ENCODE assay signal across 12 mouse cellular contexts in the genomic region with DNA sequence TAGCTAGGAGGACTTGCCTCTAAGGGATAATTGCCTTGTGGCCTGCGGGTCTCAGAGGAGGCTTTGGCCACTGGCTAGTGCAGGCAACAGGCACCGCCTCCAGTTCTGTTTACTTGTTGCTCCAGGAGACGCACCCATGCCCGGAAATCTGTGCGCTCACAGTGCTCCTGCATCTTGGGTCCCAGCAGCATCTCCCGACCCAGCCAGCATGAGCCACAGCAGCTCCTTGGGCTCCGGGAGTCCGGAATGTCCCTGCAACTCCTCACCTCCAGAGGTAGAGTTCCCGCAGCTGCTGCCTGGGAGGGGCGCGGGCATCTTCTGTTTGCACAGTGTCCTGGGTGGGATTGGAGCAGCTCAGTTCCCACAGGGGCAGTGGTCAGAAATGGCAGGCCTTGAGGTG. TPM values are rescaled to one million over a fixed set of nuclear protein-coding genes. Genes with fewer than 3 reads are reported as not detected.
A peak's percentile ranks its signal among the peaks of the same experiment; 100 is the strongest.
DNase-seq lines count a peak whose midpoint lies in the region; ATAC-seq and TF ChIP-seq lines count a peak whose summit lies in the region.
"Had no signal": no experiment of that assay in that cellular context is flagged by ENCODE, and none has a peak within 500 bp of the region (broad histone marks: within the 10 kb centered on the region; RNA-seq: fewer than 3 reads in every experiment).

TSS of gene Ccdc170 (plus strand) at position 148 of the 400 bp plus-strand sequence.

- no peaks in the 10 kb centered on the region for H3K27me3 ChIP-seq in kidney, adult 2 months (replicated peaks; ENCODE audit: control insufficient read depth, insufficient read depth, low read length)
- H3K27me3 ChIP-seq in neural tube, embryonic 15.5 days (replicated peaks), result no peaks in the 10 kb centered on the region

- H3K9ac ChIP-seq in neural tube, embryonic 15.5 days (replicated peaks), result no peak within 1 kb of the TSS
- H3K9ac ChIP-seq: liver, embryonic 14.5 days had no signal

- H3K4me3 ChIP-seq in kidney, adult 2 months (ENCODE audit: insufficient read depth, low read depth, low read length), result no peak within 1 kb of the TSS
- no peak within 1 kb of the TSS for H3K4me3 ChIP-seq in neural tube, embryonic 15.5 days (replicated peaks)

- TF ChIP-seq CTCF in kidney, adult 2 months (conservative IDR thresholded peaks at IDR 0.05; ENCODE audit: insufficient read depth, insufficient read length, low read depth, low read length), result no peak

- no peak within 1 kb of the TSS; the same call in 1 of the 2 replicates for H3K4me2 ChIP-seq in neural tube, embryonic 15.5 days

- H3K4me1 ChIP-seq in kidney, adult 2 months (ENCODE audit: control insufficient read depth, insufficient read depth, low read length), result no peaks in the 10 kb centered on the region
- no peaks in the 10 kb centered on the region for H3K4me1 ChIP-seq in neural tube, embryonic 15.5 days

- 54% methylated on average over 11 of the region's 11 CpGs for WGBS in kidney, adult 2 months
- 56% methylated on average over 11 of the region's 11 CpGs for WGBS in neural tube, embryonic 15.5 days

- DNase-seq in kidney, postnatal 4 days, result peak; percentile 12 to 34
- no peak for DNase-seq in kidney, adult 2 months
- peak; percentile 88 for DNase-seq in ZHBTc4 (ENCODE audit: low read depth, low spot score)
- peak; percentile 28 for DNase-seq in heart, adult 8-10 months (ENCODE audit: low spot score)
- DNase-seq in retina, postnatal 1 day, result peak; percentile 22
- no peak for DNase-seq in right cerebral cortex, postnatal 25 days
- DNase-seq: layer of hippocampus, postnatal 36 days; thymus, postnatal 14 days had no signal

- no peak within 1 kb of the TSS for H3K27ac ChIP-seq in kidney, adult 2 months (ENCODE audit: insufficient read depth, low read depth, low read length)
- no peak within 1 kb of the TSS for H3K27ac ChIP-seq in neural tube, embryonic 15.5 days (replicated peaks)
- H3K27ac ChIP-seq: liver, embryonic 14.5 days had no signal

- no peak for ATAC-seq in neural tube, embryonic 15.5 days (ENCODE audit: low FRiP score)

- no peaks in the 10 kb centered on the region for H3K36me3 ChIP-seq in kidney, adult 2 months (ENCODE audit: control insufficient read depth, insufficient read depth, low read length)
- no peaks in the 10 kb centered on the region for H3K36me3 ChIP-seq in neural tube, embryonic 15.5 days

- no peak for TF ChIP-seq POLR2A in kidney, adult 2 months (IDR thresholded peaks at IDR 0.05; ENCODE audit: low read depth, low read length)

- no peaks in the 10 kb centered on the region for H3K9me3 ChIP-seq in neural tube, embryonic 15.5 days (replicated peaks)

RNA-seq across cellular contexts. Expression of gene Ccdc170, which starts in this region (rescaled TPM):
- 3.8 and 5.0 TPM in 2 replicates for polyA plus RNA-seq in kidney, adult 2 months (2012; rRNA removed)
- under 1 TPM; 0.16 to 0.34 (median 0.23) TPM for total RNA-seq in heart, adult 8-10 months (2022)
- 0.22 TPM in 2 replicates for polyA plus RNA-seq in neural tube, embryonic 15.5 days (2015; fragmentation: Nextera tagmentation; extraction: Ambion mirVana)
- total RNA-seq: MEL had no signal
- polyA plus RNA-seq: liver, embryonic 14.5 days; small intestine, adult 2 months had no signal

Comparison
In these comparisons a context has a peak if more than half of its experiments do, and no peak if none do; other contexts are left out.
1. DNase-seq: peak in kidney, postnatal 4 days (2 of 2), ZHBTc4 (single experiment) and retina, postnatal 1 day (single experiment); none in kidney, adult 2 months (single experiment) and right cerebral cortex, postnatal 25 days (single experiment).
2. Peak in DNase-seq in heart, adult 8-10 months; RNA of the gene not detected or under 1 TPM.